Mouse (Mus musculus): ENCODE measurements around the gene Fermt3.

Gene Fermt3

DNA sequence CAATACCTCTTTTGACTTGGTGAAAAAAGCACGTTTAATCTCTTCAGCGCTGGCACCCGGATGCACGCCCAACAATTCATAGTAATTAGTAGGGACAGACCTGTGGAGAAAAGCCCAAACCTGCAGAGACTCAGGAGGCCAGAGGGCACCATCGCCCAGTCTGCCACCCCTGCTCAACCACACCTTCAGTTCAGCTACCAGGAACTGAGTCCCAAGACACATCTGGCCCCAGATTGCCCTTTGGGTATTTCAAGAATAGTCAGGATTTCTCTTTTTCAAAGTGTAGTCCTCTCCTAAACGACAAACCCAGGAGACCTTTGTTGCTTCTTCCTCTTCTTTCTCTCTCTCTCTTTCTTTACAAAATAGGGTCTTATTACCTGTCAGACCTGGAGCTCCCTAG lies 28.6 kb downstream of the Fermt3 start:
- DNase-seq (ENCODE audit: low spot score), result no peak

DNA sequence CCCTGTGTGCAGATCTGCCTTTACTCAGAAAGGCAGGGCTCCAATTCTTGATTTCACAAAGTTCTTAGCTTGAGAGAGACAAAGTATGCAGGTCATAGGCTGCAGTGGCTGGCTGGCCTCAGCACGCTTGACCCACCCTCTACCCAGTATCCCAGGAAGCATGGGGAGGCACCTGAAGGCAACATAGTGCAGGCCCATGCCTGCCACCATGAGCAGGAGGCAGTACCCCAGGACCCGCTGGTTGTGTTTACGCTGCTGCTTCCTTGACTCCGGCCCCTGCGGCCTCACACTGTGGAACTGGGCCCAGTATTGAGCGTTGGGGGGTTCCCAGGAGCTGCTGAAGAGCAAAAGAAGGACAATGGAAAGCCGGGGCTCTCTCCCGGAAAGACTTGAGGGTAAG lies 30.0 kb downstream of the Fermt3 start:
- DNase-seq (ENCODE audit: low spot score), result no peak

DNA sequence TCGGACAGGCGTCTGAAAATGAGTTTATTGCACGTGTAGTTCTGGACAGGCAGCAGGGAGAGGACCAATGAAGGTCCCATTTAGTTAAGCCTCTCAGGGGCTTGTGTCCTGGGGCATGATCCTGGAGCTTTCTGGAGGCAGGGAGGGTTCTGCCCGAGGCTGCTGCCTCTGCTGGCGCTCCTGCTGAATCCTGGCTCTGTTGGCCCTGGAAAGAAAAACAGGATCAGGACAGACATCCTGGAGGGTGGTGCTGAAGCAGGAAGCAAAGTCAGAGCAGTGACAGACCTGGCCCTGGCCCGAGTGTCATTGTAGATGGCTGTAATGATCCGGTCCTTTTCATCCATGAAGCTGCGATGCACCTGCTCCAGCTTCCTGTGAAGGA lies 31.4 kb downstream of the Fermt3 start:
- DNase-seq (ENCODE audit: low spot score), result no peak

DNA sequence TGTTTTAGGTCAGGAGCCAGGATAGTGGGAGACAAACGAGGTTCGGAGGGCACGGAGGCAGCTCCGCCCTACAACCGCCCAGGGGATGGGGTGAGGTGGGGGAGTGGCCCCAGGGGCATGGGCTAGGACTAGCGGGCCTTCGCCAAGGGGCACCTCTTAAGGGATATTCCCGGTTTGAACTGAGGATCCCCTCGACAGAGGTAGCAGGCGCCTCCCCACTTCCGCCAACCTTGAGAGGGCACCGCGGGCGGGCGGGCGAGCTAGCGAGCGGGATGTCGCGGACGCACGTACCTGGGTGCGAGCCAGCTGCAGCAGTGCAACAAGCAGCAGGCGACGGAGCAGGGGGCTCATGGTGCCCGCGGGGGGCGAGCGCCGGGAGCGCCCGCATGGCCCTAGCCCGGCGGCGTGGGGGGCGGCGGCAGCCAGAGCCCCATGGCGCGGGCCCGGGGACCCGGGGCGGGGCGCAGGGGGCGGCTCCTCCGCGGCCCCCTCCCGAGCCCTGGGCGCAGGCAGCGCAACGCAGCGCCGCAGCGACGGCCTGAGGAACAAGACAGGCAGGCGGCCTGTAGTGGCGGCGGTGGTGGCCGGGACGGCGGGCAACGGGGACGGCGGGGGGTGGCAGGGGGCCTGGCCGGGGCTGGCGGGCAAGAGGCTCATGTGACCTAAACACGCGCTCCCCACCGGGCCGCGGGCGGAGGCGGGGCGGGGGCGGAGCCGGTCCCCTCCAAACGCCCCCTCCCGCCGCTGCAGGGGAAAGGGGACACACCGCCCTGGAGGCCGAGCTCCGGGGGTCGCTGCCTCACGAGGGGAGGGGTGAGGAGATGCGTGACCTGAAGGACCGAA lies 32.0 kb downstream of the Fermt3 start, which contains the start of gene Vegfb:
TSS of gene Vegfb (minus strand) at position 591 of the 843 bp plus-strand sequence.
- DNase-seq (ENCODE audit: low spot score), result no peak

DNA sequence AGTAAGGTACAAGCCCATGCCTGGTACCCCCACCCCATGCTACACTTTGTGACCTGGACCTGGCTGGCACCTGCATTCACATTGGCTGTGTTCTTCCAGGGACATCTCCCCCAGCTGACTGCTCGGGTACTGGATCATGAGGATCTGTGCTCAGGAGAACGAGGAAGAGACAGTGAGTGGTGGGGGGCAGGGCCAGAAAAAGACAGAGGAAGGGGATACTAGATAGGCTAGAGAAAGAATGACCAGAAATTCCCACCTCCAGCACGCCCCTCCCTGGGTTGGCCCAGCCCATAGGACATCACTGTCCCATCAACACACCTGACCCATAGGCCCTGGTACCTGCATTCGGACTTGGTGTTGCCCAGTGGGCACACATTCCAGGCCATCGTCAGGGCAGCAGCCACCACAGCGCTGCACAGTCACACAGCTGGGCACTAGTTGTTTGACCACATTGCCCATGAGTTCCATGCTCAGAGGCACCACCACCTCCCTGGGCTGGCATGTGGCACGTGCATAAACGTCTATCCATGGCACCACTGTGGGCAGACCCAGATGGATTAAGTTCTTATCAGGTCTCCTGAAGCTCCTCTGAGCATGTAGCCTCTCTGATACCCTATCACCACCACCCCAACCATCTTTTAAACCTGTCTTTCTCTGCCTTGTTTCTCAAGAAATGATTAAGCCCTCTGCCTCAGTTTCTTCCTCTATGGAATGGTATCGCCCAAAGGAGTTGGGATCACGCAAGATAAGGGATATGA lies 33.1 kb downstream of the Fermt3 start:
- DNase-seq (ENCODE audit: low spot score), result no peak

DNA sequence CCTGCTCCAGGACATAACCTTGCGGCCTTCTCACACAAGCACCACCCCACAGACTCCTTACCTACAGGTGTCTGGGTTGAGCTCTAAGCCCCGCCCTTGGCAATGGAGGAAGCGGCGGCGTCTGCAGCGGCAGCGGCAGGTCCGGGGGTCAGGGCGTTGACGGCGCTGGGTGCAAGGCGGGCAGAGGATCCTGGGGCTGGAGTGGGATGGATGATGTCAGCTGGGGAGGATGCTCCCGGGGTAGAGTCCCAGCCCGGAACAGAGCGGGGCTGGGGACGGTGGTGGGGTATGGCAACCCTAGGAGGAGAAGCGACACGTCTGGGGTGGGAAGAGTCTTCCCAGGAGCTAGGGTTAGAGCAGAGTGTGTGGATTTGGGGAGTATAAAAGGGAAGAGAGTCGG lies 34.0 kb downstream of the Fermt3 start:
- DNase-seq (ENCODE audit: low spot score), result no peak

DNA sequence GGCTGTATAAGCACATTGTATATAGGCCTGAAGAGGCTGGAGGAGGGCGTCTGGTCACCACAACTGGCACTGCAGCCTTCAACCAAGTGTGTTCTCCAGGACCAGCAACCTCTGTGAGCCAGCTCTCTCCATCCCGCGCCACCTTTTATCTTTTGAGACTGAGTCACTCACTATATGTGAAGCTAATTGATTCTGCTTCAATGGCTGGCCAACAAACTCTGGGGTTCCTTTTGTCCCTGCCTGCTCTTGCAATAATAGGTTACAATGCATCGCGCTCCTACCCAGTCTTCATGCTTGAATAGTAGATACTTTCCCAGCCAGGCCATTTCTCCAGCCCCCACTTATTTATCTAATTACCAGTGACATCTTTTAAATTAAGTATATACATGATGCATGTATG lies 35.6 kb downstream of the Fermt3 start:
- DNase-seq (ENCODE audit: low spot score), result no peak

DNA sequence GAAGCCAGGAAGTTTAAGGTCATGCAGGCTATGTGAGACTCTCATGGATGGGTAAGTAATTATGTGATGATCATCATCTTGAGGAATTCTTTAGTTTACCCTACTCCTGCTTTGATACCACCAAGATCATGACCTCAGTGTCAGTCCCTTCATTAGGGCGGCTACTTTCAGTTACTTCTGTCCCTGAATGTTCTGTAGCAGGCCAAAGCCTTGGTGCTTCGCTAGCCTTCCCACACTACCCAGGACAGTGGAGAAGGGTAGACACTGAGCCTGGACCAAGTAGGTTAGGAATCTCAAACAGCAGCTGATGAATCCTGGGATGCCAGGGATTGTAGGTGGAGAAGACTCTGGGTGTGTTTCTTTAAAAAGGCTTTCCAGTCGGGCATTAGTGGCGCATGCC lies 37.8 kb downstream of the Fermt3 start:
- DNase-seq (ENCODE audit: low spot score), result no peak

DNA sequence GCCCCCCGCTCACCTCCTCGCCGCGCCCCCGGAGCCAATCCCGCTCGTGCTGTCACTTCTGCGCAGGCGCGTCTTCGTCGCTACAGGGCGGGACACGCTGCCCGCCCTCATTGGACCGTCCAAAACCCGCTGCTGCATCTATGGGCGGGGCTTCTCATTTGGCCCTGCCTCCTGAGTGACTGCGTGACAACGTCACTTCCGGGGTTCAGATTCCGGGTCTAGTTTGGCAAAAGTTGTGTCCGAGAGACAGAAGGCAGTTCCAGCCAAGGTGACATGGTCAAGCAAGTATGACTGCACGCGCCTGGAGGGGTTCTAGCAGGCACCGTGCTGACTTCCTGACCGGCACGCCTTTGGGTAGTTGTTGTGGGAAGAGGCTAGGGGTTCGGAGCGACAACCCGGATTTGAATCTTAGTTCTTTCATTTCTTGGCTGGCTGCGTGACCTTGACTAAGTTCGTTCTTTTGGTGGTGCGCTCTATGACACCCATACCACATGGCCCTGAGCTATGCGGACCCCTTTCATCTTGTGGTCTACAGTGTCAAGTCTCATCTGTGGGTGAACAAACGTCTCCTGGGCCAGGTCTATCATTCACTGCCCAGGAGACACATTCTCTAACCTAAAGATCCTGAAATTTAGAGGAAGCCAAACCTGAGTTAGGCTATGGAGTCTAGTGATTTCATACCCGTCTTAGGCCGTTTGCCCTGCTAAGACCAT lies 38.7 kb downstream of the Fermt3 start, which contains the start of gene Fkbp2:
TSS of gene Fkbp2 (minus strand) at position 121 of the 713 bp plus-strand sequence.
- DNase-seq (ENCODE audit: low spot score), result peak; percentile 98

DNA sequence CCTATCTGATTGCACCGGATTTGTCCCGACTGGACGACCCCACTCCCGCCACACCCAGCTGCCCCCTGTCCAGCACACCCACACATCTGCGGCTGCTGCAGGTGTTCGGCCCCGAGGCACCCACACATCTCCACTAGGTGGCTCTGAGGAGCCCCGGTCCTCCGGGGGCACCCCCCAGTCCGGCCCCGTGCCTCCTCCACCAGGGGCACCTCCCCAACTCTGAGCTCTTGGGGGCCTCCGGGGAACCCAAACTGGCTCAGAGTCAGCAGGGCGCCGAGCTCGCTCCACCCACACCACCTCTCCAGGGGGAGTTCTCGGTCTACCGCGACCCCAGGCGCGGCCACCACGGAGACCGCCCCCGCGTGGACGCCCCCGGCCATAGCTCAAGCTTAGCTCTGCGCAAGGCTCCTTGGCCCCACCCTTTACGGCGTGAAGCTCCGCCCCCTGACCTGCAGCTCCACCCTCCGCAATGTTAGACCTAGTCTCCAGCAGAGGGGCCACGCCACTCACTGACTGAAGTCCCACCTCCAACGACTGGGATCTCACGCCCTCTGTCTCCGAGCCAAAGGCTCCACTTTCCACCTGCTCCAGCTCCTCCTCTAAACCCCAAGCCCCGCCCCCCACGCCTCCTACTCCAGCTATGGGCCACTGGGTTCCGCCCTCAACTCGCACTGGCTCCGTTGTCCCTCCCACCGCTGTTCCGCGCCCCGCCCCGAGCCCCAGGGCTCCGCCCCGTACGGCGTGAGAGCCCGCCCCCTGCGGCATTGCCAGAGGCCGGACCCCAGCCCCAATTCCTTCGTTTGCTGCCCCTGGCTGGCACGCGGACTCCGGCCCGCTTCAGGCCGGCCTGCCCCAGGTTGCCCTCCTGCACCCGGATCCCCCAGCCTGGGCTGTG lies 39.5 kb downstream of the Fermt3 start:
- DNase-seq (ENCODE audit: low spot score), result peak; percentile 99

DNA sequence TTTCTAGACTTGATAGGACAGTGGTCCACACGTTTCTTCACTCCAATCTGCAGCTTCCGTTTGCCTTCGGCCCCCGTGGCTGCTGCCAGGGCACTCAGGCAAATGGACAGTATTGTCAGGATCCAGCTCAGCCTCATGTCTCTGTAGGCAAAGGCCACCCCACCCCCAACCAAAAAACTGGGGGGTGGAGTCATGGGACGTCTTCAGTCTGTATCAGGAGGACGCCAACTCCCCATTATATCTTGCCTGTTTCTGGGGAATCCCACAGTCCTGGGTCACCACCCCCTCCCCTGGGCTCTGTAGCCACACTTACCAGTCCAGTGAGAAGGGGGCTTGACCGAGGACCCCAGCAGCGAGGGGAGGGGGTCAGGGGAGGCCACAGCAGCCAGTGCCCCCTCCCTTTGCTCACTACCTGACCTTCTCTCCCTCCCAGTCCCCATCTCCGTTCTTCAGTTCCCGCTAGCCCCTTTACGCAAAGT lies 40.2 kb downstream of the Fermt3 start:
- DNase-seq (ENCODE audit: low spot score), result no peak

DNA sequence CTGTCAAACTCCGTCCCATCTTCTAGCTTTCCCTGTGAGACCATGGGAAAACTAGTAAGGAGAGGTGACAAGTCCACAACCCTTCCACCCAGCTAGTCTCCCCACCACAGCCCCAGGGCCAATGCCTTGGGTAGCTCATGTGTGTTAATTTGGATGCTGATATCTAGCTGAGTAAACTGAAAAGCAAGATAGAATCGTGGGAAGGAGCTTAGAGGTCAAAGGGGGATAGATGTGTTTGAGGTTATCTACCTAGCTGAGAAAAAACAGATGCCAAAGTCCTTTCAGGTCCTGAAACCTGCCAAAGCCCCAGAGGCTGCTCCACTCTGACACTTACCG lies 40.7 kb downstream of the Fermt3 start:
- no peak for DNase-seq (ENCODE audit: low spot score)

DNA sequence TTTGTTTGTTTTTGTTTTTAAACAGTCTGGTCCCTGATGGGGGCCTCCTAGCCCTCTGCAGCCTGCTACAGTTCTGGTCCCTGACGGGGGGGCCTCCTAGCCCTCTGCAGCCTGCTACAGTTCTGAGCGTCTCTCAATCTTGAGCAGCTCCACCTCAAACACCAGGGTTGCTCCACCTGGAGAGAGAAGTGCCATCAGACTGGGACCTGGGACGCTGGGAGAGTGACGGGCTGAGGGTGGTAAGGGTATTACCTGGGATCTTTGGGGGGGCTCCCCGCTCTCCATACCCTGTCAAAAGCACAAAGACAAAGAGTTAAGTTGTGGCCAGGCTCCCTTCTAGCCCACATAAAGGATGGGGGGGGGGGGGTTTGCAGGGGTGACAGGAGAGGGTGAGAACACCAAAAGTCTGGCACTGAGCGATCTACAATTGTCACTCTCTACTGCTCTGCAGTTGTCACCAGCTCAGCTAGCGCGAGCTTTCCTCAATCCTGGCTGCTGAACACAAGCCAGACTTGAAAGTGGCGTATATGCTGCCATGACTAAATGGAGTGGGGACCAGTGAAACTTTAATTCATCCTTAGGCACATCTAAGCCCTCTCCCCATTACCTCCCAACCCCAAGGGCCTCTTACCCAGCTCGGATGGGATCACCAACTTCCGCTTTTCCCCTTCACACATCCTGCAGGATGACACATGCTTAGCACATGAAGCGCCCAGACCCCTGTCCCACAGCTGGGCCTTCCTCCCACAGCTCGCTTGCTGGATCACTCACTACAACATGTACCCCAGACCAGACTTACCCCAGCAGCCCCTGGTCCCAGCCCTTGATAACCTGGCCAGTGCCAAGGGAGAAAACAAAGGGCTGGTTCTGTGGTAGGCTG lies 41.3 kb downstream of the Fermt3 start:
- DNase-seq (ENCODE audit: low spot score), result no peak

DNA sequence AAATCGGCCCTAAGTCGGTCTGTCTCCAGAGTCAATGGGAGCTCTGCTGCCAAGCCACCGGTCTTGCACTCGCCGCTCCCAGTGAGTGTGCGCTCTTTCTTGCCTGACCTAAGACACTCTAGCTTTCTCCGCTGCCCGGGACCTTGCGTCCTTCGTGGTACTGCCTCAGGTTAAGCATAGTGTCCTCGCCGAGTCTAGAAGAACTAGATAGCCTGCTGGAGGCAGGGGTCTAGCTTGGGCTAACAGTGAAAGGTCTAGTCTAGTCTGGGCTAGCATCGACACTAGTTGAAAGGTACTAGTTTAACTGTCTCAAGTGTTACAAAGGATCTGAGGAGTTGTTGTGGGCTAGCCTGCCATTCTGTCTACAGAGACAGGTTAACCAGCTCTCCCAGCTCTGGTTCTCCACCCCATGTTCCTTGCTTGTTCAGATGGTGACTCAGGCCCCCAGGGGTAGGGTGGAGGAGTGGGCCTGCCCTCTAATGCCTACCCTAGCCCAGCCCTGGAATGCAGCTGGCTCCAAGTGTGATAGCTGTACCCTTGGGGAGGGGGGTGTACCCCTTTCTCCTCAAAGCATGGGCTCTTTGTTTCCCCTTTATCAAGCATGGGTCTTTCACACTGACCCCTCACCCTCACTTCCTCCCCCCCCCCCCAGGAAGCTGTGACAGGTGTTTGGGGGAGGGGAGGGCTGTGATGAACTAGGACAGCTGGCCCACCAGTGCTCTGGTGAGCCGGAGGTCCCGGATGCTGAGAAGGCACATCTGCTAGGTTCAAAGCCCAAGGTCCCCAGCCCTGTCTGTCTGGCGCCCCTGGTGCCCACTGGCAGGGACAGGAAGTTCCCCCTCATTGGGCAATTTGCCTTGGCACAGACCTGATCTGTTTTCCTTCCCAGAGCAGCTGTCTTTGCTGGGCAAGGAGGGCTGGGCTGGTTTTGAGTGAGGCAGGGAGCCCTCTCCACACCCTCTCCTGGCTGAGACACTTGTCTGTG lies 43.4 kb downstream of the Fermt3 start, which contains the start of gene Plcb3:
TSS of gene Plcb3 (minus strand) at position 934 of the 985 bp plus-strand sequence.
- peak; percentile 73 for DNase-seq (ENCODE audit: low spot score)

DNA sequence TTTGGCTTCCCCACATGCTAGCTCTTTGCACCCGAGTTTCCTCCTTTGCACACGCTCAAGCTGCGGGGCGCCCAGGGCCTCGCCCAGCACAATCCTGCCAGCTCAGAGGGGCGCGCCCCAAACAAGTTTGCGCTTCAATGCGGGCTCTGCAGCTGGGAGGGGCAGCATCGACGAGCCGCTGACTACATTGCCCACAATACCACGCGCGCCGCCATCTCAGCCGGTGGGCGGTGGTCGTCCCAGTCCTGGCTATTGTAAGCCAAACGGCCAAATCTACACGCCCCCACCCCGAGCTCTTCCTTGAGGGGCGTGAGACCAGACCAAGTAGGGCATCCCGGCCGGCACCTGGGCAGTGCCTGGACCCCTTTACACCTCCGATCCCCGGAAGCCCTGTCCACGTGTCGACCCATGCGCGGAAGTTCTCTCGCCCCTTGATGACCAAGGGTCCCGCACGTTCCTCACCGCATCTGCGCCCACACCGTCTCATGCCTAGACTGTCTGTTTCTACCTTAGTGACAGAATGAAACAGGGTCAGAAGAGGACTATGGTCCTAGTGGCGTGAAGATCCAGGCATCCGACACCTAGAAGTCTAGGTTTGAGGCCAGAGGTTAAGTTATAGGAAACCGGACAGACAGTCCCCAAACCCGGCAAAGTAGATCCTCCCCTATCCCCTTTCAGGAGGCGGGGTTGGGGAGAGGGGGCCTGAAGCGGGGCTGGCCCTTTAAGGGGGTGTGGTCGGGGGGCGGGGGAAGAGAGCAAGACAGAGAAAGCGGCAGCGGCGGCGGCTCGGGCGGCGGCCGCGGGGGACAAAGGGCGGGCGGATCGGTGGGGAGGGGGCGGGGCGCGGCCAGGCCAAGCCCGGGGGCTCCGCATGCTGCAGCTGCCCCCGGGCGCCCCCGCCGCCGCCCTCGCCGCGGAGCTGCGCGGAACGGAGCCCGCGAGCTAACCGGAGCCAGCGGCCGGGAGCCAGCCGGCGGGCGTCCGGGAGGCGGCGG lies 44.8 kb downstream of the Fermt3 start, which contains the start of gene Ppp1r14b:
TSS of gene Ppp1r14b (plus strand) at position 758 of the 995 bp plus-strand sequence.
- DNase-seq (ENCODE audit: low spot score), result peak; percentile 76

DNA sequence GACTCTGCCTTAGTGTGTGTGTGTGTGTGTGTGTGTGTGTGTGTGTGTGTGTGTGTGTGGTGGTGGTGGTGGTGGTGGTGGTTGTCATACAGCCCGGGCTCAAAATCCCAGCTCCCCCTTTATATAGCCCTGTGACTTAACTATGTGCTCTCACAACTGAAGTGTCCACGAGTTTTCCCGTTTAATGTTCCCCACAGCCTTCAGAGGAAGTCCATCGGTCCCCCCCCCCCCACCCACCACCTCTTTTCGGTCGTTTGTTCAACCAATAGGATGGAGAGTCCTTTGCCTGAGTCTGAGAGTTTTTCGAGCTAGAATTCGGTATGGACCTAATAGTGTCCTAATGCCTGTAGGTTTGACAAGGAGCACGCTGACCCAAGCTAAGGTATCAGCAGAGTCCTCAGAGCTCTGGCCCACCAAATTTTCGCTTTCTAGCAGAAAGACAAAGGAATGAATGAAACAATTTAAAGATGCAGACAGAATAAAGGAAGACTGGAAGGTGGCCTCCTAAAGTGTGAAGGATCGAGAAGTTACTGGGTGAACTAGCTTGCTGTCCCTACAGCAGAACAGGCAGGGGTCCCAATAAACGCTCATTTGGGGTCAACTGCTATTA lies 45.6 kb downstream of the Fermt3 start:
- no peak for DNase-seq (ENCODE audit: low spot score)

DNA sequence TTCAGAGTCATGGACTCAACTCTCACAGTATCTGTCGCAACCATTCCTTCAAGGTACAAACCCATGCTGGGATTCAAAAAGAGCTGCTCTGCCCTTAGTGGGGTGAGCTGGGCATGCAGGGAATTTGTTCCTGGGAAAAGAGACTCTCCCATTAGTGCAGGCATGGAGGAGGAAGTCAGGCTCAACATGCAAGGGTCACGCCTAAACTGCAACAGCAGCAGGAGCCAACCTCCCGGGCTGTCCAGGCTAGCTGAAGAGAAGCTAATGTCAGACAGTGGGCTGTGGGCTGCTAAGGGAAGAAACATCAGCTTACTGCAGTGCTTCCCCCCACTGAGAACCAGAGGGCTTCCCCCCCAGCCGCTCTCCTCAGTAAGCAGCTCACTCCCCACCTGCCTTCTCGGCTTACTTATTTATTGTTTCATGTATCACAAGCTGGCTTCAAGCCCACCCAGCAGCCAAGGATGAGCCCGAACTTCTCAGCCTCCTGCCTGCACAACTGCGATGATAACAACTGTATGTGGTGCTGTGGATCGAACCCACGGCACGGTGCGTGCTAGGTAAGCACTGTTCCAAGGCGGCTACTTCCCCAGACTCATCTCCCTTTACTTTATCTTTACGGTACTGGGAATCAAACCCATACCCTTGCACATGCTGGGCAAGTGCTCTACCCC lies 46.9 kb downstream of the Fermt3 start:
- no peak for DNase-seq (ENCODE audit: low spot score)
